Mouse (Mus musculus) embryo, embryonic 10.5 days (tissue): ENCODE data around the gene Rbfox2.

Experiments
- DNase-seq: peaks from one replicate; pipeline ENCODE4 v3.0.0-alpha.2; 2015; ENCODE audit warnings: low spot score

Rbfox2 gene

GRCm38 (mm10) chr15:77029331-77029991 is 277.3 kb downstream of the Rbfox2 start:
- DNase-seq, result peak; percentile 92
